Mouse (Mus musculus): ENCODE measurements around the gene Ebf1.

The Ebf1 gene

GRCm38 (mm10) chr11:44832227-44832939, 215.3 kb downstream of the Ebf1 start:
- DNase-seq (ENCODE audit: extremely low spot score, low read depth, low spot score), result no peak

GRCm38 (mm10) chr11:44832940-44833254, 215.8 kb downstream of the Ebf1 start:
- DNase-seq (ENCODE audit: extremely low spot score, low read depth, low spot score), result no peak

- DNase-seq (ENCODE audit: extremely low spot score, low read depth, low spot score), result no peak
Observed at GRCm38 (mm10) chr11:44833351-44833996, 216.4 kb downstream of the Ebf1 start.

- no peak for DNase-seq (ENCODE audit: extremely low spot score, low read depth, low spot score)
Observed at GRCm38 (mm10) chr11:44835166-44835565, 218.0 kb downstream of the Ebf1 start.

- DNase-seq (ENCODE audit: extremely low spot score, low read depth, low spot score), result no peak
Observed at GRCm38 (mm10) chr11:44837592-44837991, 220.5 kb downstream of the Ebf1 start.

GRCm38 (mm10) chr11:44841127-44842056, 224.3 kb downstream of the Ebf1 start:
- no peak for DNase-seq (ENCODE audit: extremely low spot score, low read depth, low spot score)

- DNase-seq (ENCODE audit: extremely low spot score, low read depth, low spot score), result no peak
Observed at GRCm38 (mm10) chr11:44851874-44852273, 234.8 kb downstream of the Ebf1 start.

- no peak for DNase-seq (ENCODE audit: extremely low spot score, low read depth, low spot score)
Observed at GRCm38 (mm10) chr11:44852921-44853320, 235.8 kb downstream of the Ebf1 start.

- no peak for DNase-seq (ENCODE audit: extremely low spot score, low read depth, low spot score)
Observed at GRCm38 (mm10) chr11:44854496-44854895, 237.4 kb downstream of the Ebf1 start.

- DNase-seq (ENCODE audit: extremely low spot score, low read depth, low spot score), result no peak
Observed at GRCm38 (mm10) chr11:44861108-44861507, 244.0 kb downstream of the Ebf1 start.

- no peak for DNase-seq (ENCODE audit: extremely low spot score, low read depth, low spot score)
Observed at GRCm38 (mm10) chr11:44863910-44864309, 246.8 kb downstream of the Ebf1 start.

- DNase-seq (ENCODE audit: extremely low spot score, low read depth, low spot score), result no peak
Observed at GRCm38 (mm10) chr11:44866476-44867149, 249.5 kb downstream of the Ebf1 start.

- no peak for DNase-seq (ENCODE audit: extremely low spot score, low read depth, low spot score)
Observed at GRCm38 (mm10) chr11:44867433-44867832, 250.3 kb downstream of the Ebf1 start.

- no peak for DNase-seq (ENCODE audit: extremely low spot score, low read depth, low spot score)
Observed at GRCm38 (mm10) chr11:44873876-44874275, 256.8 kb downstream of the Ebf1 start.

- no peak for DNase-seq (ENCODE audit: extremely low spot score, low read depth, low spot score)
Observed at GRCm38 (mm10) chr11:44875171-44875570, 258.1 kb downstream of the Ebf1 start.

- no peak for DNase-seq (ENCODE audit: extremely low spot score, low read depth, low spot score)
Observed at GRCm38 (mm10) chr11:44881056-44881683, 264.1 kb downstream of the Ebf1 start.

- no peak for DNase-seq (ENCODE audit: extremely low spot score, low read depth, low spot score)
Observed at GRCm38 (mm10) chr11:44882476-44882970, 265.4 kb downstream of the Ebf1 start.

GRCm38 (mm10) chr11:44884337-44884736, 267.2 kb downstream of the Ebf1 start:
- no peak for DNase-seq (ENCODE audit: extremely low spot score, low read depth, low spot score)

- no peak for DNase-seq (ENCODE audit: extremely low spot score, low read depth, low spot score)
Observed at GRCm38 (mm10) chr11:44886897-44887296, 269.8 kb downstream of the Ebf1 start.

- no peak for DNase-seq (ENCODE audit: extremely low spot score, low read depth, low spot score)
Observed at GRCm38 (mm10) chr11:44887691-44888090, 270.6 kb downstream of the Ebf1 start.

Measured in hindlimb bud, embryonic 11.5 days (tissue).